Mouse (Mus musculus) liver, embryonic 15.5 days (tissue): Measurements from ENCODE around the gene Gm28047. TPM values are rescaled to one million over a fixed set of nuclear protein-coding genes. Genes with fewer than 3 reads are reported as not detected.

Source experiments
- ATAC-seq: fragments of 200-750 bp; cut with Nextera tagmentation; 2 replicates; pipeline ENCODE4 v1.8.0; 2017; ENCODE audit warnings: moderate number of reproducible peaks, mild to moderate bottlenecking, moderate library complexity; ENCODE audit not compliant: insufficient read depth
- H3K27ac ChIP-seq: fragments of 300-500 bp; sonication (generic); replicated peaks from 2 replicates; pipeline ENCODE4 v1.5.1; 2015; ENCODE audit warnings: mild to moderate bottlenecking, inconsistent platforms
- H3K27me3 ChIP-seq: fragments of 300-500 bp; sonication (generic); 2 replicates; pipeline ENCODE4 v1.6.1; 2015; ENCODE audit warnings: mild to moderate bottlenecking, inconsistent platforms
- H3K36me3 ChIP-seq: fragments of 300-500 bp; sonication (generic); replicated peaks from 2 replicates; pipeline ENCODE4 v1.6.1; 2015; ENCODE audit warnings: moderate library complexity, mild to moderate bottlenecking, inconsistent platforms
- H3K4me1 ChIP-seq: fragments of 300-500 bp; sonication (generic); replicated peaks from 2 replicates; pipeline ENCODE4 v1.6.1; 2015; ENCODE audit warnings: inconsistent platforms
- H3K4me2 ChIP-seq: fragments of 300-500 bp; sonication (generic); 2 replicates; pipeline ENCODE4 v1.6.1; 2015; ENCODE audit warnings: moderate library complexity, mild to moderate bottlenecking, inconsistent platforms
- H3K4me3 ChIP-seq: fragments of 300-500 bp; sonication (generic); replicated peaks from 2 replicates; pipeline ENCODE4 v1.5.1; 2015; ENCODE audit warnings: mild to moderate bottlenecking, inconsistent platforms
- H3K9ac ChIP-seq: fragments of 300-500 bp; sonication (generic); 2 replicates; pipeline ENCODE4 v1.6.1; 2015; ENCODE audit warnings: moderate library complexity, mild to moderate bottlenecking, inconsistent platforms
- H3K9me3 ChIP-seq: fragments of 300-500 bp; sonication (generic); replicated peaks from 2 replicates; pipeline ENCODE4 v1.6.1; 2016; ENCODE audit warnings: inconsistent platforms
- WGBS: fragments of 180-500 bp; shearing (Covaris S2); methylation state at CpG from one replicate; pipeline ENCODE4 v1.1.7; 2015; ENCODE audit warnings: mixed read lengths; ENCODE audit not compliant: insufficient replicate concordance; 5-methylcytosine and 5-hydroxymethylcytosine counted together
- polyA plus RNA-seq: library from polyadenylated mRNA; unstranded; fragments of >200 nt; fragmentation: Nextera tagmentation; extraction: Ambion mirVana; gene quantifications from 2 replicates; pipeline ENCODE4 v1.2.1, GENCODE M21; 2015

Gm28047 gene
- polyA plus RNA-seq, 1 experiment from 2014 or later = not detected

- H3K4me3 ChIP-seq = no peak overlapping the region
- ATAC-seq = no peak
These were observed 119.0 kb downstream of the Gm28047 start for GRCm38 (mm10) chr15:102505770-102506463.

GRCm38 (mm10) chr15:102505073-102505769, 119.6 kb downstream of the Gm28047 start:
- 73% methylated on average over 12 of the region's 12 CpGs for WGBS

More at GRCm38 (mm10) chr15:102505770-102506463, 119.0 kb downstream of the Gm28047 start:
- H3K9me3 ChIP-seq = no peaks in the 10 kb centered on the region
- H3K4me1 ChIP-seq = peaks cover 47% of the 10 kb centered on the region
- peaks cover 43% of the 10 kb centered on the region for H3K36me3 ChIP-seq
- WGBS = 68% methylated on average over 9 of the region's 9 CpGs
- H3K27me3 ChIP-seq = peaks cover 14% of the 10 kb centered on the region
- no peak overlapping the region for H3K9ac ChIP-seq
- no peak overlapping the region for H3K27ac ChIP-seq
- H3K4me2 ChIP-seq = no peak overlapping the region

DNA sequence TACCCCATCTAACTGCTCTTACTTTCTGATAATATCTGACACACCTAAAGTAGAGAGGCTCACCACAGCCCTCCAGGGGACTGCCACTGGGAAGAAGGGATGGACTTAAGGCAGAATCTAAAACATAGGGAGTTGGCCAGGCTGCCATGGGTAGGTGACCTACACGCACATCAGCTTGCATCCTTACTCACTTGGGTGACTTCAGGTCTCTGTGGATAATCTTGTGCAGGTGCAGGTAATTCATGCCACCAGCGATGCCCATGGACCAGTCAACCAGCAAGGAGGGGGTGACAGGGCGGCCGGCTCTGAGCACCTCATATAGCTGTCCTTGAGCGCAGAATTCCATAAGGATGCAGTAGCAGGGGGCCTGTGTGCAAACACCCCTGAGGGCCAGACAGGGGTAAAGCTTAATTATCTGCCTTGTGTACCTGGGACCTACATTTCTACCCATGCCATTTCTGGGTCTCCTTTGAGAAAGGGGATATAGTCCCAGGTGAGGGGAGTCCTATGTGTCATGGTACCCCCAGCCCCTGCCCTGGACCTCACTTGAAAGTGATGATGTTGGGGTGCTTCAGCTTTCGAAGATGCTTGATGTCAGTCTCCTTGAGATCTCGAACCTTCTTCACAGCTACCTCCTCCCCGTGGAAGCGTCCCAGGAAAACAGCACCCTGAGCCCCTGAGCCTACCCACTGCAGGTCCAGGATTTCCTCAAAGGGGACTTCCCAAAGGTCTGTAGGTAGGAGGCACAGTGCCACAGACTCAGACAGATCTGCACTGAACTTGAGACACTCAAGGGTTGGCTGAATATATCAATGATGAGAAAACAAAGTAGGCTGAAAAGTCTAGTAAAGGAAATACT, 120.7 kb downstream of the Gm28047 start:
- peaks cover 33% of the 10 kb centered on the region for H3K4me1 ChIP-seq
- H3K9ac ChIP-seq = no peak overlapping the region
- ATAC-seq = no peak
- no peaks in the 10 kb centered on the region for H3K9me3 ChIP-seq
- no peak overlapping the region for H3K4me2 ChIP-seq
- H3K4me3 ChIP-seq = no peak overlapping the region
- H3K36me3 ChIP-seq = peaks cover 61% of the 10 kb centered on the region
- H3K27me3 ChIP-seq = no peaks in the 10 kb centered on the region
- no peak overlapping the region for H3K27ac ChIP-seq
- 83% methylated on average over 9 of the region's 9 CpGs for WGBS

More at GRCm38 (mm10) chr15:102505073-102505769, 119.6 kb downstream of the Gm28047 start:
- Histone ChIP-seq H3K4me2 (no peak overlapping the region), H3K27ac (no peak overlapping the region), H3K4me1 (peaks cover 40% of the 10 kb centered on the region), H3K9ac (no peak overlapping the region), H3K4me3 (no peak overlapping the region), H3K36me3 (peaks cover 50% of the 10 kb centered on the region), H3K9me3 (no peaks in the 10 kb centered on the region), H3K27me3 (peaks cover 7% of the 10 kb centered on the region; the same call in 1 of the 2 replicates)
- ATAC-seq = no peak

DNA sequence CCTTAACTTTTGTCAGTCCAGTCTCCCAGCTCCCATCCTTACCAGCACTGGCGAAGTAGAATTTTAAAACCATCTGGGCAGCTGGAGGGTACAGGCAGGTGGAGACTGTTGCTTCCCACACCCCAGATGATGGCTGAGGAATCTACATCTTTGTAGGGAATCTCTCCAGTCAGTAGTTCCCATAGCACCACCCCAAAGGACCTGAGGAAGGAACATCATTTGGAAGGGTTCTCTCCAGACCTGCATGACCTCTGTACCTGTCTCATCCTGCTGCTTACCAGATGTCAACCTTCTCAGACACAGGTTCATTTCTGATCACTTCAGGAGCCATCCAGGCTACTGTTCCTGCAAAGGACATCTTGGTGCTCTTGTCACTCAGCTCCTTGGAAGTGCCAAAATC, 121.4 kb downstream of the Gm28047 start, which contains the start of gene Gm10337:
Gene Gm10337 (plus strand): TSS at position 276 of the 400 bp plus-strand sequence.
- H3K27me3 ChIP-seq = no peaks in the 10 kb centered on the region
- WGBS = 86% methylated on average over 1 of the region's 1 CpGs
- H3K36me3 ChIP-seq = peaks cover 66% of the 10 kb centered on the region
- H3K9ac ChIP-seq = no peak within 1 kb of the TSS
- H3K27ac ChIP-seq = no peak within 1 kb of the TSS
- H3K4me2 ChIP-seq = no peak within 1 kb of the TSS
- H3K4me3 ChIP-seq = no peak within 1 kb of the TSS
- no peaks in the 10 kb centered on the region for H3K9me3 ChIP-seq
- no peak for ATAC-seq
- peaks cover 33% of the 10 kb centered on the region for H3K4me1 ChIP-seq

DNA sequence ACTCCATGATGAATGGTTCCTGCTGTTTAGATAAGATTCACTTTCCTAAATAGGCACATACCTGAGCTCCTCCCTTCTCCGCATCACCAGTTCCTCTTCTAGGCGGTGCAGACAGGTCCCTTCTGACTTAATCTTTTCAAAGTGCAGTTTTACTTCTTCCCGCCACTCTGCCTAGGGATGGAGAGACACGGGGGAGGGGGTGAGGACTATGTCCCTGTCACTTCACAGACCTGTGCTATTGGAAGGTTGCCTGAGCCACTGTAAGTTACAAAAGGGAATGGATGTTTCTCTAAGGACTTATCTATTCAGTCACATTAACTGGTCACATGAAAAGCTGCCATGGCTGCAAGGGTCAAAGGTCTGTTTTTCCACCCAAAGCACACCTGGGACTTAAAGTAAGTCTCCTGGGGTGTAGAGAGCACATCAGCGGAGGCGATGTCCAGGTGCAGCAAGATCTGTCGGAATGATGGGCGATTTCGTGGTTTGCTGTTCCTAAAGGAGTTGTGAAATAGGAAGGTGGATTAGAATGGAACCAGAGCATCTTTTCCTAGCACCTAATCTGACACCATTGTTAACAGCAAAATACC, 122.5 kb downstream of the Gm28047 start:
- 79% methylated on average over 9 of the region's 9 CpGs for WGBS
- Histone ChIP-seq H3K4me2 (no peak overlapping the region), H3K9me3 (no peaks in the 10 kb centered on the region), H3K4me3 (no peak overlapping the region), H3K27me3 (no peaks in the 10 kb centered on the region), H3K4me1 (peaks cover 33% of the 10 kb centered on the region), H3K27ac (no peak overlapping the region), H3K36me3 (peaks cover 77% of the 10 kb centered on the region), H3K9ac (no peak overlapping the region)
- ATAC-seq = no peak

DNA sequence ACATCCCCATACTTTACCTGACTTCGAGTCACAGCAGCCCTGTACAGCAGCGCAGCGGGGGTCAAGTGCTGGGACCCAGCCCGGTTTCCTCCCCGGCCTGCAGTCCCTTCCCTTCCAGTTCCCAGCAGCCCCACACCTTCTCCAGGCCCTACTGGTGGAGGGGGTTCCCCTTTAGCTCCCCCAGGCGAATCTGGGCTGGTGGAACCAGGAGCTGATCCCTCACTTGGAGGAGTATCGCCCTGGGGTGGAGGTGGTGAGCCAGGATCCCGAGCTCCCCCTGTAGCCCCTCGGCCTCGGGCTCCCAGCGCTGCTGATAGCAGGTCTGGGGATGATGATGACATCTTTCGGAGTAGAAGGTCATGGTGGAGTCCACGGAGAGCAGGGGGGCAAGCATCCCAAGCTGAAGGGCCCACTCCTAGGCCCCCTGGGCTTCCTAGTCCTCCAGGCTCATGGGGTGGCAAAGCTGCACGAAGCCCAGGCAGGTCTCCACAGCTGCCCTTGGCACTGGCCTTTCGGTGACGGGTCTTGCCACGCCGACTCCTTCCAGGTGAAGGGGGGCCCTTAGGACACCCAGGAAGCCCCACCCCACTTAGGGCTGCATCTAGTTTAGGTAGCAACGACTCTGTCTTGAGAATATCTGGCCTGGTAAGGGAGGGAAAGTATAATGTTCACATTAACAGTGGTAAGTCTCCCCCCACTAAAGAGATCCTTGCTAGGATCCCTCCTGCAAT, 123.6 kb downstream of the Gm28047 start:
- no peaks in the 10 kb centered on the region for H3K9me3 ChIP-seq
- 82% methylated on average over 19 of the region's 19 CpGs for WGBS
- H3K9ac ChIP-seq = no peak overlapping the region
- no peaks in the 10 kb centered on the region for H3K27me3 ChIP-seq
- no peak overlapping the region for H3K4me3 ChIP-seq
- H3K27ac ChIP-seq = no peak overlapping the region
- no peak for ATAC-seq
- H3K4me2 ChIP-seq = no peak overlapping the region
- peaks cover 26% of the 10 kb centered on the region for H3K4me1 ChIP-seq
- peaks cover 88% of the 10 kb centered on the region for H3K36me3 ChIP-seq

DNA sequence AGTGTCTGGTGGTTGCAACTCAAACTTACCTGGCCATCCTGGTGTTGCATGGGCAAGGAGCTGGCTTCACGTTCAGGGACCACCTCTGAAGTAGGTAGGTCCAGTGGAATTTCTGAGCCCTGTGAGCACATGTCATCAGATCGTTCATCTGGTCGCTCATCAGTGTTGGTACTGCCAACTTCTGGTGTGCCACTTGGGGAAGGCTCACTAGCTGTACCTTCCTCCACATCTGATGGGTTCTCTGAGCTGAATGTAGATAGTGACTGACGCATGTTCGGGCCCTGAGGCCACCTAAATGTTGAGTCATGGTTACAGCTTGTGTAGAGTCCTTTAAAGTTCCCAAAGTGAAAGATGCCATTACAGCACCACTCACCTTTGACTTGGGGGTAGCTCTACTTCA, 124.4 kb downstream of the Gm28047 start:
- no peak overlapping the region for H3K9ac ChIP-seq
- no peak overlapping the region for H3K4me2 ChIP-seq
- 80% methylated on average over 5 of the region's 5 CpGs for WGBS
- H3K36me3 ChIP-seq = peaks cover 96% of the 10 kb centered on the region
- no peak overlapping the region for H3K27ac ChIP-seq
- ATAC-seq = no peak
- H3K4me1 ChIP-seq = peaks cover 20% of the 10 kb centered on the region
- no peaks in the 10 kb centered on the region for H3K9me3 ChIP-seq
- H3K27me3 ChIP-seq = no peaks in the 10 kb centered on the region
- no peak overlapping the region for H3K4me3 ChIP-seq

- Histone ChIP-seq H3K9ac (no peak overlapping the region), H3K36me3 (peaks cover 98% of the 10 kb centered on the region), H3K27ac (no peak overlapping the region), H3K4me2 (no peak overlapping the region), H3K4me3 (no peak overlapping the region), H3K27me3 (no peaks in the 10 kb centered on the region), H3K9me3 (no peaks in the 10 kb centered on the region), H3K4me1 (peaks cover 16% of the 10 kb centered on the region; the same call in 1 of the 2 replicates)
- no peak for ATAC-seq
- WGBS = 87% methylated on average over 6 of the region's 6 CpGs
These were observed 125.0 kb downstream of the Gm28047 start for GRCm38 (mm10) chr15:102499851-102500250.

DNA sequence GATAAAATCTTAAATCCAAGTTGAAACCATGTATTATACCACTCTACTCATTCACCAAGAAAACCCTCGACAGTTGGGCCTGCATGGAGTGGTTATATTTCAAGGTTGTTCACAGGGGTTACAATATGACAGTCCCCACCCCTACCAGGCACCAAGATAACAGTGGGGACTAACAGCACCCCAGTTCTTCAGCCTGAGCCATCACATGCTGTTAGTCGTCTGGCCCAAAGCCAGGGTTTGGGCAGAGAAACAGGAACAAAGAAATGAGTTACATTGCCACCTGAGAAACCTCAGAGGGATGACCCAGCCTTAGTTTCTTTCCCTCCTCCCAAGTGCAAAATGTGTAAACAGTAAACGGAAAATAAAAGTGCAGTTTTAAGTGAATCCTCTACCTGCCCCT, 125.5 kb downstream of the Gm28047 start:
- Histone ChIP-seq H3K36me3 (peaks cover 98% of the 10 kb centered on the region), H3K4me2 (no peak overlapping the region), H3K9ac (no peak overlapping the region), H3K9me3 (no peaks in the 10 kb centered on the region), H3K4me3 (no peak overlapping the region), H3K4me1 (peaks cover 16% of the 10 kb centered on the region; the same call in 1 of the 2 replicates), H3K27me3 (no peaks in the 10 kb centered on the region), H3K27ac (no peak overlapping the region)
- 68% methylated on average over 3 of the region's 3 CpGs for WGBS
- no peak for ATAC-seq

DNA sequence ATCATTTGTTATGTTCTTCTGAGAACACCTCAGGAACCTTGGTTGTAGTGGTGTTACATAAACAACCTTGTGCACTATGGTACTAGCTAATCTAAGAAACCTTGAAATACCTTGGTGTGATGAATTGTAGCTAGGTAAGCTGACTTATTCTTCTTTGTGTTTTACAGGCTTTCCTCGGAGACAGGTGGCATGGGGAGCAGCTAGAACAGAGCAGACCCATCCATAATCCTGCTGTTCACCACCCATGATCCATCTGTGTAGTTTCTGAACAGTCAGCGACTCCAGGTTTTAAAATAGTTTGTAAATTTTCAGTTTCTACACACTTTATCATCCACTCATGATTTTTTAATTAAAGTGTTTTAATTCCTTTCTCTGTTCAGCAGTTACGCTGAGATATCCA, 126.5 kb downstream of the Gm28047 start:
- peaks cover 16% of the 10 kb centered on the region; the same call in 1 of the 2 replicates for H3K4me1 ChIP-seq
- no peak for ATAC-seq
- H3K36me3 ChIP-seq = peaks cover 98% of the 10 kb centered on the region
- no peaks in the 10 kb centered on the region for H3K9me3 ChIP-seq
- H3K4me3 ChIP-seq = no peak overlapping the region
- no peak overlapping the region for H3K27ac ChIP-seq
- 86% methylated on average over 3 of the region's 3 CpGs for WGBS
- no peaks in the 10 kb centered on the region for H3K27me3 ChIP-seq
- H3K4me2 ChIP-seq = no peak overlapping the region
- H3K9ac ChIP-seq = no peak overlapping the region
